ENCODE assay signal across 10 mouse cellular contexts in the genomic region with DNA sequence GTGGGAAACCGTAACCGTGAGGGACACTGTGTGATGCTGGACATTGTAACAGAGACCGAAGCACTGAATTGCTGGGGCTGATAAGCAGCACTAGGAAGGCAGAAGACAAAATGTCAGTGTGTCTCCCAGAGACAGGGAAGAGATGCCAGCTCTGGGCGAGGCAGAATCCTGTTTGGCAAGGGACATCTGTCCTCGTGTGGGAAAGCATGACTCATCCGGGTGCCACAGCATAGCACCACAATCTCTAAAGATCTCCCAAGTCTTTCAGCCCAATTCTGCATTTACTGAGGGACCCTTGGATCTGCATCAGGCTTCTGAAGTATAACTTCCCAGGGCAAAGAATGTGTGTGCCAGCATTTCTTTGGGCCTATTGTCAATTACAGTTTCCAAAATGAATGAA. TPM values are rescaled to one million over a fixed set of nuclear protein-coding genes. Genes with fewer than 3 reads are reported as not detected.
A peak's percentile ranks its signal among the peaks of the same experiment; 100 is the strongest.
DNase-seq lines count a peak whose midpoint lies in the region; TF ChIP-seq lines count a peak whose summit lies in the region.
"Had no signal": no experiment of that assay in that cellular context is flagged by ENCODE, and none has a peak within 500 bp of the region (broad histone marks: within the 10 kb centered on the region; RNA-seq: fewer than 3 reads in every experiment).

No protein-coding gene starts in this region.

- no peak for TF ChIP-seq POLR2A in myocyte (IDR thresholded peaks at IDR 0.05; ENCODE audit: insufficient read length, low read depth)

- H3K36me3 ChIP-seq in myocyte (ENCODE audit: control insufficient read depth, insufficient read depth) = no peaks in the 10 kb centered on the region
- H3K36me3 ChIP-seq: midbrain, embryonic 12.5 days had no signal

- H3K4me2 ChIP-seq in myocyte (ENCODE audit: low read depth) = peak overlapping the region; percentile 3
- H3K4me2 ChIP-seq: midbrain, embryonic 12.5 days had no signal

- H3ac ChIP-seq in myocyte (ENCODE audit: control insufficient read depth, insufficient read length) = no peak overlapping the region

- no peaks in the 10 kb centered on the region for H3K79me2 ChIP-seq in myocyte (ENCODE audit: control insufficient read depth, insufficient read depth)

- H3K4me3 ChIP-seq in myocyte = no peak overlapping the region
- H3K4me3 ChIP-seq: midbrain, embryonic 12.5 days had no signal

- H3K27me3 ChIP-seq in myocyte (ENCODE audit: control insufficient read depth, insufficient read depth, insufficient read length) = no peaks in the 10 kb centered on the region
- H3K27me3 ChIP-seq: midbrain, embryonic 12.5 days had no signal

- DNase-seq in left cerebral cortex, adult 18-20 months (ENCODE audit: low spot score in 2 of 2) = peak; percentile 59 to 69
- DNase-seq in left cerebral cortex, postnatal 10 days (ENCODE audit: extremely low spot score in 1 of 2, low spot score in 2 of 2) = no peak
- DNase-seq in adrenal gland, adult 8-10 months = peak; percentile 60
- DNase-seq in gastrocnemius, postnatal 36 days = peak; percentile 21 to 41
- no peak for DNase-seq in kidney, postnatal 25 days
- no peak for DNase-seq in kidney, adult 11 months
- no peak for DNase-seq in ovary, postnatal 36 days (ENCODE audit: low spot score)
- DNase-seq: retina, postnatal 1 day had no signal

- intact Hi-C loops in left cerebral cortex, postnatal 10 days (cut with DNase I) = no loop called here
- intact Hi-C loops in gastrocnemius, postnatal 36 days (cut with DNase I) = no loop called here

TF ChIP-seq in myocyte, 11 proteins besides CTCF, POLR2A, EP300 and RAD21:
- no peak for TF ChIP-seq E2F4 (IDR thresholded peaks at IDR 0.05; ENCODE audit: insufficient read depth)
- TF ChIP-seq MAX (IDR thresholded peaks at IDR 0.05; ENCODE audit: low read depth) = no peak
- peak in 1 of 3 experiments; percentile 72 for TF ChIP-seq MYOG (IDR thresholded peaks at IDR 0.05; ENCODE audit: control insufficient read depth in 1 of 3, insufficient read depth in 1 of 3, insufficient read length in 2 of 3, low read depth in 2 of 3)
- no peak for TF ChIP-seq REST (IDR thresholded peaks at IDR 0.05; ENCODE audit: insufficient read depth, insufficient read length)
- TF ChIP-seq USF1 (IDR thresholded peaks at IDR 0.05; ENCODE audit: low read depth) = no peak
- TF ChIP-seq MYOD1 (IDR thresholded peaks at IDR 0.05; ENCODE audit: control insufficient read depth in 1 of 3, insufficient read length in 2 of 3, low read depth in 2 of 3) = peak in 1 of 3 experiments; percentile 62
- TF ChIP-seq TCF12 (IDR thresholded peaks at IDR 0.05; ENCODE audit: insufficient read depth, poor library complexity, severe bottlenecking) = no peak
- no peak for TF ChIP-seq POLR2AphosphoS2 (IDR thresholded peaks at IDR 0.05; ENCODE audit: insufficient read length, low read depth)
- no peak for TF ChIP-seq SRF (IDR thresholded peaks at IDR 0.05; ENCODE audit: control insufficient read depth, insufficient read length, low read depth)
- no peak for TF ChIP-seq TCF3 (IDR thresholded peaks at IDR 0.05; ENCODE audit: insufficient read length, low read depth)

RNA-seq across cellular contexts. Expression of gene Rab10, which starts 13.5 kb away (rescaled TPM):
- total RNA-seq in left cerebral cortex, adult 18-20 months (2021) = 100 to 1,000 TPM; 133 to 139 TPM
- 100 to 1,000 TPM; 217 to 226 TPM for total RNA-seq in left cerebral cortex, postnatal 10 days (2021)
- 100 to 1,000 TPM; 179 to 239 (median 190) TPM for total RNA-seq in adrenal gland, adult 8-10 months (2022)
- total RNA-seq in gastrocnemius, postnatal 36 days (2021) = 100 to 1,000 TPM; 239 to 279 TPM
- polyA plus RNA-seq in myocyte (2012; fragmentation: generic; extraction: Trizol) = 81.0 TPM

RNA-seq across cellular contexts. Expression of gene Kif3c, which starts 41.7 kb away (rescaled TPM):
- 100 to 1,000 TPM; 176 to 177 TPM for total RNA-seq in left cerebral cortex, adult 18-20 months (2021)
- total RNA-seq in left cerebral cortex, postnatal 10 days (2021) = 100 to 1,000 TPM; 211 to 214 TPM
- total RNA-seq in adrenal gland, adult 8-10 months (2022) = 10 to 100 TPM; 32.7 to 53.6 (median 38.6) TPM
- 10 to 100 TPM; 14.3 to 22.9 TPM for total RNA-seq in gastrocnemius, postnatal 36 days (2021)
- 16.7 TPM for polyA plus RNA-seq in myocyte (2012; fragmentation: generic; extraction: Trizol)

Comparison
In these comparisons a context has a peak if more than half of its experiments do, and no peak if none do; other contexts are left out.
1. DNase-seq: peak in left cerebral cortex, adult 18-20 months (2 of 2), adrenal gland, adult 8-10 months (single experiment) and gastrocnemius, postnatal 36 days (2 of 2); none in left cerebral cortex, postnatal 10 days (0 of 2), kidney, postnatal 25 days (0 of 2), kidney, adult 11 months (single experiment) and ovary, postnatal 36 days (single experiment).